In the genomic region with DNA sequence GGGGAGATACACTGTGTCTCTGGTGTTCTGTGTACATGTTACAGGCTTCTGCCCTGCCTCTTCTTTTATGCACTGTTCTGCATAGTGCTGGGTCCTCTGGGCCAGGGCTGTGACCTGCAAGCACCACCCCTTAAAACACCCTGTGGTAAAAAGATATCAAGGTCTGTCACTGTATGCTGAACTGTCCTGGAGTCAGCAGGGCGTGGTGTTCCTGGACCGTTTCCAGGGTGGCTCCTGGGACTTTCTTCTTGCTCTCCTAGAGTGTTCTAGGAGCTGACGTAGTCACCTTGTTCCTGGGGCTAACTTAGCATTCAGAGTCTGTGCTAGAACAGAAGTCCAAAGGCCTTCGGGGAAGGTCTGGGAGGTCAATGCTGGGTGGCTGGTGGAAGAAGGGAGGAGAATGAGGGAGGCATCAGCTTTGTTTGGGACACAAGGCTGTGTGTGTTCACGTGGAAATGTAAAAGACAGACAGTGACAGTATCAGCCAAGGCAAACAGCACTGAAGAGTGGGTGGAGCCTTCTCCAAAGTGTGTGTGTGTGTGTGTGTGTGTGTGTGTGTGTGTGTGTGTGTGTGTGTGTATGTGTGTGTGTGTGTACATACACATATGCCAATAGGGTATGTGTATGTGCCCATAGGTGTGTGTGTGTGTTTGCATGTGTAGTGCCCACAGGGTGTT, we compare ENCODE assay signal across 10 mouse cellular contexts.
DNase-seq lines count a peak whose midpoint lies in the region; ATAC-seq and TF ChIP-seq lines count a peak whose summit lies in the region.
"Had no signal": no experiment of that assay in that cellular context is flagged by ENCODE, and none has a peak within 500 bp of the region (broad histone marks: within the 10 kb centered on the region; RNA-seq: fewer than 3 reads in every experiment).

No protein-coding gene starts in this region.

- no peaks in the 10 kb centered on the region for H3K36me3 ChIP-seq in spleen, adult 2 months (ENCODE audit: control insufficient read depth, insufficient read depth, low read length)
- H3K36me3 ChIP-seq in hindbrain, embryonic 16.5 days (ENCODE audit: control insufficient read depth, insufficient read depth, low read length): no peaks in the 10 kb centered on the region

- no peak overlapping the region for H3K4me2 ChIP-seq in hindbrain, embryonic 16.5 days (ENCODE audit: low read length)

- H3K27ac ChIP-seq in spleen, adult 2 months (ENCODE audit: insufficient read depth, low read length): peak overlapping the region; percentile 17
- H3K27ac ChIP-seq in hindbrain, embryonic 16.5 days (ENCODE audit: low read depth, low read length): no peak overlapping the region

- no peak for TF ChIP-seq CTCF in spleen, adult 2 months (IDR thresholded peaks at IDR 0.05; ENCODE audit: extremely low read depth, insufficient read depth, insufficient read length, insufficient replicate concordance)

- no peaks in the 10 kb centered on the region for H3K4me1 ChIP-seq in spleen, adult 2 months (ENCODE audit: control insufficient read depth, insufficient read depth, insufficient read length)
- H3K4me1 ChIP-seq in hindbrain, embryonic 16.5 days (ENCODE audit: control insufficient read depth, insufficient read depth, low read depth, low read length): peaks cover 4% of the 10 kb centered on the region; the same call in 1 of the 2 replicates

- WGBS in spleen, adult 2 months: 80% methylated on average over 5 of the region's 5 CpGs
- WGBS in hindbrain, embryonic 16.5 days: 75% methylated on average over 5 of the region's 5 CpGs

- no peak overlapping the region for H3K9ac ChIP-seq in hindbrain, embryonic 16.5 days (ENCODE audit: low read depth, low read length)

- no peaks in the 10 kb centered on the region for H3K9me3 ChIP-seq in hindbrain, embryonic 16.5 days (ENCODE audit: control insufficient read depth, low read length)

- DNase-seq in heart, adult 18-20 months: peak; percentile 25 to 27
- no peak for DNase-seq in heart, postnatal 25 days (ENCODE audit: low spot score)
- DNase-seq in c-Kit-positive CD71-positive TER-119-negative erythroid progenitor cells, embryonic 14.5 days (ENCODE audit: low read depth): peak; percentile 79
- DNase-seq in kidney, postnatal 25 days: peak; percentile 87 to 95
- no peak for DNase-seq in spleen, adult 2 months (ENCODE audit: low read depth in 1 of 2, low spot score in 2 of 2)
- no peak for DNase-seq in lung, postnatal 25 days (ENCODE audit: low spot score)
- DNase-seq: right cerebral cortex, postnatal 25 days had no signal

- H3K4me3 ChIP-seq in spleen, adult 2 months (ENCODE audit: extremely low read depth, insufficient read depth, insufficient read length): no peak overlapping the region
- H3K4me3 ChIP-seq in hindbrain, embryonic 16.5 days (ENCODE audit: low read length): no peak overlapping the region

- TF ChIP-seq POLR2A in spleen, adult 2 months (IDR thresholded peaks at IDR 0.05; ENCODE audit: low read depth, low read length): no peak

- ATAC-seq in hindbrain, embryonic 16.5 days: no peak
- ATAC-seq in granulocyte monocyte progenitor cell, adult 5-6 weeks (replicated peaks; ENCODE audit: poor library complexity, severe bottlenecking): no peak
- ATAC-seq: inflammation-experienced regulatory T-cells, adult 6 months had no signal

- H3K27me3 ChIP-seq in spleen, adult 2 months (ENCODE audit: control insufficient read depth, insufficient read depth, low read length): no peaks in the 10 kb centered on the region
- no peaks in the 10 kb centered on the region for H3K27me3 ChIP-seq in hindbrain, embryonic 16.5 days (replicated peaks; ENCODE audit: control insufficient read depth, insufficient read depth, low read length)

- intact Hi-C loops in heart, postnatal 25 days (cut with DNase I): loop anchor here (5.0 kb wide), 2 partner anchors 47 to 98 kb away; no protein-coding TSS in a partner anchor

Comparison
In these comparisons a context has a peak if more than half of its experiments do, and no peak if none do; other contexts are left out.
1. DNase-seq: peak in heart, adult 18-20 months (2 of 2), c-Kit-positive CD71-positive TER-119-negative erythroid progenitor cells, embryonic 14.5 days (single experiment) and kidney, postnatal 25 days (2 of 2); none in heart, postnatal 25 days (single experiment), spleen, adult 2 months (0 of 2) and lung, postnatal 25 days (single experiment).